Mouse (Mus musculus) erythroblast, adult 5-6 weeks (primary cell): ENCODE measurements around the gene Tfip11. TPM values are rescaled to one million over a fixed set of nuclear protein-coding genes. Genes with fewer than 3 reads are reported as not detected.

Source experiments
- ATAC-seq: replicated peaks from 2 replicates; pipeline ENCODE4 v1.8.0; 2016; ENCODE audit warnings: moderate number of reproducible peaks, mild to moderate bottlenecking, moderate TSS enrichment, inconsistent platforms; ENCODE audit not compliant: poor library complexity, low FRiP score, severe bottlenecking
- total RNA-seq, 2 experiments: library from RNA; stranded (forward) in 1 of 2; stranded (reverse) in 1 of 2; fragments of 150-400 nt in 1 of 2; fragments of 200-764, 138-1000 nt in 1 of 2; gene quantifications; 2 replicates each; pipeline versions ENCODE4 v1.2.3 to v1.2.4; 2015 to 2017; ENCODE audit warnings: low replicate concordance in 2 of 2

Tfip11 gene
- total RNA-seq, 2 experiments from 2014 or later: 3.5 to 3.9 TPM

- no peak for ATAC-seq
These were observed 29.3 kb downstream of the Tfip11 start for GRCm38 (mm10) chr5:112355493-112355892.

GRCm38 (mm10) chr5:112355910-112356309 is 29.8 kb downstream of the Tfip11 start, which contains the start of gene Gm6583:
Gene Gm6583 (minus strand): TSS chr5:112356033.
- 0 out of 2 replicates have a peak, but pooled peaks have one; percentile 45 for ATAC-seq

- 0 out of 2 replicates have a peak, but pooled peaks have one; percentile 29 for ATAC-seq
These were observed 30.2 kb downstream of the Tfip11 start for GRCm38 (mm10) chr5:112356322-112356721.

- ATAC-seq: 0 out of 2 replicates have a peak, but pooled peaks have one; percentile 40
These were observed 33.4 kb downstream of the Tfip11 start for GRCm38 (mm10) chr5:112359520-112359919.

DNA sequence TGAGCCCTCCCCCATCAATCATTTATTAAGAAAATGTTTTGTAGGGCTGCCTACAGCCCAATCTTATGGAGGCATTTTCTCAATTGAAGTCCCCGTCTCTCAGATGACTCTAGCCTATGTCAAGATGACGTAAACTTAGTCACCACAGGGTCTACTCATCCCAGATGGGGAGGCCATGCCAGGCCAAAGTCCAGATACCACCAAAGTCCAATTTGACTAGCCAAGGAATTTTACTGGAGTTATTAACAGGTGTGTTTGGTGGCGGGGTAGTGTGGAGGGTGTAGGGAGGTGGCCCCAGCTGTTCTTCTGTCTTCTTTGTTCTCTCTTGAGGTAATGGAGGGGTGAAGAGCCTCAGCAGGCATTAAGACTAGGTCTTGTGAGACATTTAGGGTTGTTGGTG is 33.9 kb downstream of the Tfip11 start:
- ATAC-seq: no peak

DNA sequence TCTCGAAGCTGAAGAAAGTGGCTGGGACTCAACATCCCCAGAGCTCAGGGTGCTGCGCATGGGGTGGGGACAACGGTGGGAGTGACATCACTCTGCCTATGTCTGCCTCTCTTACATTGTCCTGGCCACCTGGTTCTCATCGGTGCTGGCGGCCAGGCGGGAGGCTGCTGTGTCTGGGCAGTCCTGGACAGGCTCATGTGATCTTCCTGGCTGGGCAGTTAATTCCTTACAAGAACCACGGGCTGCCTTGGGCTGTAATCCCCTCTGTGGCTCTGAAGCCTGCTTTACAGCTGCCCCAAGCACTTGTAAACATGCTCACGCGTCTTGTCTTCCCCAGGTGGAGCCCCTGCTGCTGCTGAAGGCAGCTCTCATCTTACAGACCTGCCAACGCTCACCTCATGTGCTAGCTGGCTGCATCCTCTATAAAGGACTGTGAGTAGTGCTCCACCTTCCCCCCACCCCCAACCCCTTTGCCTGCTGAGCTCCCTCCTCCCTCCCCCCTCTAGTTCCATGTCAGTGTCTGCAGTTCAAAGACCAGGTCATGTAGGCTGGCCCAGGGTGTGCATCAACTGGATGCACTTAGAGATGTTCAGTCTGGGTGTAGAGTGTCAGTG is 38.1 kb downstream of the Tfip11 start:
- no peak for ATAC-seq

GRCm38 (mm10) chr5:112366879-112367278 is 40.7 kb downstream of the Tfip11 start:
- 0 out of 2 replicates have a peak, but pooled peaks have one; percentile 35 for ATAC-seq

GRCm38 (mm10) chr5:112367338-112367737 is 41.2 kb downstream of the Tfip11 start:
- ATAC-seq: no peak

DNA sequence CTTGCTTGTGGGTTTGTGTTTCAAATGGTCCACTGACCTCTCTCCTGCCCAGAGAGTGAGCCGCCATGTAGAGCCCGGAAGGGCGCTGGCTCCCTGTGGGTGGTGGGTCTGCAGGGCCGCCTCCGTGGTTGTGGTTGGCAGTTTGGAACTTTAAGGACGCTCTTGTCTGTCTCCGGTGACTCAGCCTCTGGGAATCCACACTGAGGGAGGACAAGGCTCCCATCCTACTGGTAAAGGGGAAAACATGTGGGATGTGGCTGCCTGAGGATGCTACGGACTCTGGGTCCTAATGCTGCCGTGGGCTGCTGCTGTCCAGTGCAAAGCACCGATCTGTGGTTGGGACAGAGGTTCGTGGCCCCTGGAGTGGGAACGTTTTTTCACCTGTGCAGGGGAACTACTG is 41.8 kb downstream of the Tfip11 start:
- no peak for ATAC-seq

DNA sequence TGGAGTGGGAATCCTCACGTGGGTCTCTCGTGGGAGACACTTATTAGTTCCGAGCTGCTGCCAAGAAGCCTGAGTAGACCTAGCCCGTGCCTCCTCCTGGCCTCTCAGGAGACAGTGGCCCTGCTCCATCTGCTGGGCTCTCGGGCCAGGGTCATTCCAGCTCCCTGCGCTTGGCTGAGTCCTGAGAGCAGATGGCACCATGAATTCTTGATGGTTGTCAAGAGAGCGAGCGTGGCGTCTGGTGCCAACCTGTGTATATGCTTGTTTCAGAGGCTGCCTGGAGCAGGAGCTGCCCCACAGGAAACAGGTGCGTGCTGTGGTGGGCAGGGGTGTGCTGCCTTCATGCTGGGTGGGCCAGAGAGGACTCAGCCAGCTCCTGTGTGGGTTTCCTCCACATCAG is 42.5 kb downstream of the Tfip11 start:
- ATAC-seq: no peak

DNA sequence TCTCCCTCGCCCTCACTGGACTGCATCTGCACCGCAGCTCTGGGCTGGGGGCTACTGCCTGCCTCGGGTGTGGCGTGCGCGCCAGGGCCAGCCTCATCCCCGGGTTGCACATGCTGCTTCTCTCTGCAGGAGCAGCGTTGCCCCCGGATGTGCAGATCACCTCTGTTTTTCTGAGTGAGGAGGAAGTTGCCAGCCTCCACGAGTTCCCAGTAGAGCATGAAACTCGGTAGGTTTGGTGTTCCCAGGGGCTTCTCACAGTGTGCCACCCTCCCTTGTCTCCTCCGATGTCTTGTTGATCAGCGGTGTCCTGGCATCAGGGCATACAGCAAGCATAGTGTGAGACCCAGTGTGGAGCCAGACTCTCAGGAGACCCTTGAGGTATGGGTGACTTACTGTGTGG is 43.2 kb downstream of the Tfip11 start:
- no peak for ATAC-seq

- no peak for ATAC-seq
These were observed 44.2 kb downstream of the Tfip11 start for GRCm38 (mm10) chr5:112370236-112370813.

DNA sequence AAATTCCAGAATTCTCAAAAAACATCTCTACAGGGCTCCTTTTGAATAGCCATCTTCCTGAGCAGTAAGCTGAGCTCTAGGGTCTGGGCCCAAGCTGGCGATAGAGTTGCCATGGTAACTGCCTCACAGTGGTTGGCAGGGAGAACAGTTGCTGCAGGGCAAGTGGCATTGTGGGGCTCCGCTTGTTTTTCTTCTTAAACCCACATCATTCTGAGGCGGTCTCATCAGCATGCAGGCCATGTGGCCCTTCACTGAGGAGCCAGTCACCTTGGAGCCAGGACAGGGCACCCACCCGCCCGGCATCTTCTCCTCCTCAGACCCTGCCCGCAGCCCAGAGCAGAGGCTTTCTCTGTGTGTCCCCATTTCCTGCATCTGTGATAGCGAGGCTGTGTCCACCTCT is 45.8 kb downstream of the Tfip11 start:
- no peak for ATAC-seq

- ATAC-seq: no peak
These were observed 50.0 kb downstream of the Tfip11 start for GRCm38 (mm10) chr5:112376111-112376510.

DNA sequence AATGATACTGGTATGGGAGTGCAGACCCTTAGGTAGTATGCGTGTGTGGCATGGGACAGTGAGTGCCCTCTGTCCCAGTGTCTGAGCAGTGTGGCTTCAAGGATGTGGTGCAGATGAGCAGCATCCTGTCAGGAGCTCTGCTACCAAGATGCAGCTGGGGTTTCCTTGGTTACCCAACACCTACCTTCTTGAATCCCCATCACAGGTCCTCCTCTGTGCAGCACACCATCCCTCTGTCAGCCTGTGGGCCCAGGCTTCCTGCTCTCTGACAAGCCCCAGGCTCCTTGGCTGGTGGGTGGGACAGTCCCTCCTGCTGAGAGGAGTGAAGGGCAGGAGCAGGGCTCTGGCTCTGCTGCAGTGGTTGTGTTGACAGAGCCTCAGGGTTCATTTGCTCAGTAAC is 51.2 kb downstream of the Tfip11 start:
- ATAC-seq: no peak

DNA sequence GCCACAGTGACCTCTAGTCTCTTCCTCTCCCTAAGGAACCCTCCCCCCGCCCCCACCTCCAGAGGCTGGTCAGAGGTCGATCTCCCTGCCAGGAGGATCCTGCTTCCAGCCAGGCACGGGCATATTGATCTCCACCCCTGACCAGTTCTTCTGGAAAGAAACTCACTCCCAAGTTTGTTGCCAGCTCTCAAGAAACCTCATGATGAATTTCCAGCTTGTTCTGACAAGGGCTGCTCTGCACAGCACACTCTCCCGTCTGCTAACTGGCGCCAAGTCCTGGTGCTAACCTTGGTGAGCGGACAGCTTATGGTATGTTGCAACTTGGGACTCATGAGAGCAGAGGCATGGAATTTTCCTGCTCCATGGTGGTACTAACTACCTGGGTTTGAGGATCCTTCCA is 52.6 kb downstream of the Tfip11 start:
- no peak for ATAC-seq

DNA sequence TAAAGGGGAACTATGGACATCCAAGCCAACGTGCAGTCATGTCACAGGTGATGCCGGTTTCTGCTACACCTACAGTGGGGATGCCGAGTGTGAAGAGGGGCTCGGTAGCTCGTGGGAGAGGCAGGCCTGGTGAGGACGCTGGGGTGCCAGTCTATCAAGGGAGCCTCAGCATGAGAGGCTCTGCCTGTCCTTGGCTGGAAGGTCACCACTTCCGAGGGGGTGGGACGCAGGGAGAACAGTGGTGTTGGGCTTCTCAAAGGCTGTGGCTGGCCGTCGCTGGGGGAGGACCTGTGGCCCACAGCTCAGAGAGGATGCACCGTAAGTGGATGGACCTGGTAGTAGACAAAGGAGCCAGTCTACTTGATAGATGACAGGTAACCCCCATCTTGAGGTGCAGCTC is 55.0 kb downstream of the Tfip11 start:
- ATAC-seq: 0 out of 2 replicates have a peak, but pooled peaks have one; percentile 45

GRCm38 (mm10) chr5:112382042-112382441 is 55.9 kb downstream of the Tfip11 start:
- ATAC-seq: no peak

DNA sequence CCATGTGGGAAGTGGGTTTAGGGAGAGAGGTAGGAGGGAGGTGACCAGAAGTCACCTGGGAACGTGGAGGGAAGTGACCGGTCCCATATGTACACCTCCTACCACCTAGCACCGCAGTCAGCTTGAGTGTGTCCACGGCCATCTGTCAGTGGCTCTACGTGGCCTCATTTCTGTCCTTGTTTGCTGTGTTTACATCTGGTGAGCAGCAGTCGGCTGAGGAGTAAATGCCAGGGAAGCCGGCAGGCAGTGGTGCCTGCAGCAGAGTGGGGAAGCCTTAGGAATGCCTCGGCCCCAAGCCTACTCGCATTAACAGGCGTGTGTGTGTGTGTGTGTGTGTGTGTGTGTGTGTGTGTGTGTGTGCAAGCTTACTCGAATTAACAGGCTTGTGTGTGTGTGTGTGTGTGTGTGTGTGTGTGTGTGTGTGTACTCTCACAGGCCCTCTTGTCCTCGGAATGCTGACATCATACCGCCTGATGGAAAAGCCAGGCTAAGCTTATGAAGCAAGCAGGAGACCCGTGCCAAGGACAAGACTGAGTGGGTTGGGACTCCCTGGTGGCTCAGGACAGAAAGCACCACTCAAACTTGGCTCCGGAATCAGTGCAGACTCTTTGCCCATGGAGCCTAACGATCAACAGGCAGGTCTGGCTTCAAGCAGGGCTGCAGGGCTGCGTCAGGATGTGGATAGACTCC is 56.6 kb downstream of the Tfip11 start:
- no peak for ATAC-seq

DNA sequence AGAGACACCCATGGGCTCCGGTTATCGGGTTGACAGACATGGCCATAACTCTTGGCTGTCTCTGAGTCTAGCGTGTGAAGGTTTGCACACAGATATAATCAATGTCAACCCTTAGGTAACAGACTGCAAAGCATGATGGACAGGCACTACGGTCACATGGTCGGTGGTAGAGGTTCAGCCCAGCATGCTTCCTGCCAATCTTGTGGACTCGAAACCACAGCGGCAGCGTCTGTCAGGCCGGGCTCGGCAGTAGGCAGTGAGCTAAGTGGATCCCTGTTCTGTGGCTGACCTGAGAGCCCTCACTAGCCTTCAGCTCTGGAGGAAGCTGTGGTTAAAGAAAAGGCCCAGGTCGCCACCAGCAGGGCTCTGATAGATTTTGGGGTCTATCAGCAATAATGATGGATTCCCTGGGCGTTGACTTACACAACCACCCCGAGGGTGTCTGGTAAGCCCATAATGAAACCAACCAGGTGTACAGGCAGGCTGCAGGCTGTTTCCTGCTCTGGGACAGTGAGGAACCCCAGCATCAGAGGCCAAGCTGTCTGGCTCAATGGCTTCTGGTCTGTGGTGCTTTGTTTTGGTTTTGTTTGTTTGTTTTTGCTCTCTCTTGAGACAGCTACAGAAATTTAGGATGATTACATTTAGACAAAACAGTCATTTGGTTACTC is 58.8 kb downstream of the Tfip11 start:
- no peak for ATAC-seq
